Mouse (Mus musculus) CH12F3 (cell line): ENCODE measurements around the gene Vma21-ps.
"Not testable (repeated sequence)": the region's sequence is repeated elsewhere in the genome, so short reads cannot be mapped to it uniquely, and the experiment has no call there.

ENCODE experiments used
- in situ Hi-C: fragments of 300-500 bp; cut with MboI; formaldehyde crosslinking; loops from 2 replicates; pipeline ENCODE4 v1.14.3; 2020; ENCODE audit warnings: low sequenced_read_pairs

The Vma21-ps gene

DNA sequence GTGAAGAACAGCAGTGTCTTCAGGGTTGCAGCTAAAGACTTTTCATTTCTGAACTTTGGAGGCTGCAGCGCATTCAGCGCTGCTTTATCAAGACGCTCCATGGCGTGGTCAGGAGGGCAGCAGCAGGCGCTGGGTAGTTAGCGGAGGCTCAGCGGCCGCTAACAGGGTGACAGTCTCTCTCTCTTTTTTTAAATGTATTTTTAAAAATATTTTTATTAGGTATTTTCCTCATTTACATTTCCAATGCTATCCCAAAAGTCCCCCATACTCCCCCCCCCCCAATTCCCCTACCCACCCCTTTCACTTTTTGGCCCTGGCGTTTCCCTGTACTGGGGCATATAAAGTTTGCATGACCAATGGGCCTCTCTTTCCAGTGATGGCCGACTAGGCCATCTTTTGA lies at the start of gene Vma21-ps:
TSS of gene Vma21-ps (minus strand) at position 101 of the 400 bp plus-strand sequence.
- in situ Hi-C loops, result not testable (repeated sequence)

- in situ Hi-C loops, result no loop called here
These were observed 46.0 kb upstream of the Vma21-ps start for GRCm38 (mm10) chr4:52543001-52543400.

- in situ Hi-C loops, result no loop called here
These were observed 33.6 kb upstream of the Vma21-ps start for GRCm38 (mm10) chr4:52530636-52531035.

GRCm38 (mm10) chr4:52526464-52526863 lies 29.4 kb upstream of the Vma21-ps start:
- in situ Hi-C loops, result no loop called here

GRCm38 (mm10) chr4:52519301-52519700 lies 22.3 kb upstream of the Vma21-ps start:
- in situ Hi-C loops, result no loop called here

- in situ Hi-C loops, result no loop called here
These were observed 20.5 kb upstream of the Vma21-ps start for GRCm38 (mm10) chr4:52517580-52517979.

DNA sequence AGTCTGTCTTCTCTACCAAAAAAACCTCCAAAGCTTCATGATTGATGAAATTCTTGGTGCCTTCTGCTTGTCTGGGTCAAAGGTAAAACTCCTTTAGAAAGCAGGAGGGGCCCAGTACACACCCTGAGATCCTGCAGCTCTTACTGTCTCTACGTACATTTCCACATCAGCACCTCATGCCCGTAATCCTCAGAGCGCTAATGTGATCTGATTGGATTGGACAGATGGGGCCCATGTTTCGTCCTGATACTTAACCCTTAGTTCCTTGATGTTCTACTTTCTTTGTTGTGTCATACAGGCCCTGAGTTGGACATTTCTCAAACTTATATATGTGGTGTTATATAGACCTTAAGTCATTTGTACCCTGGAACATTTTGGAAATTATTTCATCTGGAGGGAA lies 9.6 kb downstream of the Vma21-ps start:
- in situ Hi-C loops, result no loop called here

DNA sequence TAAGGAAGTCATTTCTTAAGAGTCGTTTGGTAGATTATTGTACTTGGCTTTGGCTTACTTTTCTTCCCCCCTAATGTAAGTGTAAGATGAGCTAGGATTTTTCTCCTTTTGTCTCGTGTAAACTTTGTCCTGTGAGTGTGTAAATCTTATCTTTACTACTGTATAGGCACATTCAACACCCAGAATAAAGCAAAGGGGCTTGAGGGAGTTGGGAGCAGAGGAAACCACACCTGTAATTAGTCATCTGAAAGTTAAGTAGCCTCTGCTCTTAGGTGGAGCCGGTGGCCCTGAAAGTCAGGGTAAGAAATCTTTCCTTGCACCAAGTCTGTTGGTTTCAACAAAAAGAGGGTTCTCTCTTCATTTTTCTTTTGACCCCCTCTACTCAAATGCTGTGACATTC lies 23.6 kb downstream of the Vma21-ps start:
- in situ Hi-C loops, result no loop called here

DNA sequence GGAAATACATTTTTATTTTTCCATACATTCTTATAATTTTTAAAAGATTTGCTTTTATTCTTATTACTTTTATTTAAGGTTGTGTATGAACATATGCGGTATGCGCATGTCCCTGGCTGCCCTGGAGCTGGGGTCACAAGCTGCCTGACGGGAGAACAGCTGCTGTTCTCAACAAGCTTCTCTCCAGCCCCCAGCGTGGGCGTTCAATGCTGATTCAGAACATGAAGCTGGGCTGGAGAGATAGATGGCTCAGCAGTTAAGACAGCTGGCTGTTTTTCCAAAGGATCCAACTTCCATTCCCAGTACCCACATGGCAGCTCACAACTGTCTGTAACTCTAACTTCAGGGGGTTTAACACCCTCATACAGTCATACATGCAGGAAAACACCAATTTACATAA lies 35.7 kb downstream of the Vma21-ps start:
- in situ Hi-C loops, result no loop called here

DNA sequence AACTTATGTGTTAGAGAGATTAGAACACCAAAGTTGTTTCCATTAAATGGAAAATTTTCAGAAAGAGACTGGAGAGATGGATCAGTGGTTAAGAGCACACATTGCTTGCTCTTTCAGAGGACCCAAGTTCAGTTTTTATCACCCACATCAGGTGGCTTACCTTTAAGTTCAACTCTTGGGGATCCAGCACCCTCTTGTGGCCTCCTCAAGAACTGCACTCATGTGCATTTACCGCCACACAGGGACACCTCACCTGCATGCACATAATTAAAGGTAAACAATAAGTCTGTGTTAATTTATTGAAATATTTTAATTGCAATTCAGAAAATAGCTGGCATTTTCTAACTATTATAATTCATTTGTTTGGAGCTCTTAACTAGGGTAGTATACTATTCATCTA lies 37.3 kb downstream of the Vma21-ps start:
- in situ Hi-C loops, result no loop called here
